Mouse (Mus musculus) intestine, embryonic 16.5 days (tissue): ENCODE results near the gene Prlr. TPM values are rescaled to one million over a fixed set of nuclear protein-coding genes. Genes with fewer than 3 reads are reported as not detected.
A peak's percentile ranks its signal among the peaks of the same experiment; 100 is the strongest.

Source experiments
- ATAC-seq: fragments of 200-750 bp; cut with Nextera tagmentation; 2 replicates; pipeline ENCODE4 v1.8.0; 2017; ENCODE audit warnings: moderate TSS enrichment, moderate library complexity
- H3K27ac ChIP-seq: fragments of 300-500 bp; sonication (generic); 2 replicates; pipeline ENCODE4 v1.5.1; 2014; ENCODE audit warnings: mild to moderate bottlenecking, low read length
- H3K27me3 ChIP-seq: fragments of 300-500 bp; sonication (generic); replicated peaks from 2 replicates; pipeline ENCODE4 v1.6.1; 2014; ENCODE audit warnings: low read length, control low read depth, mixed read lengths; ENCODE audit not compliant: control insufficient read depth, insufficient read depth
- H3K36me3 ChIP-seq: fragments of 300-500 bp; sonication (generic); 2 replicates; pipeline ENCODE4 v1.6.1; 2014; ENCODE audit warnings: low read length, control low read depth; ENCODE audit not compliant: control insufficient read depth, insufficient read depth
- H3K4me1 ChIP-seq: fragments of 300-500 bp; sonication (generic); 2 replicates; pipeline ENCODE4 v1.6.1; 2014; ENCODE audit warnings: low read length, control low read depth, mixed read lengths; ENCODE audit not compliant: control insufficient read depth, insufficient read depth
- H3K4me2 ChIP-seq: fragments of 300-500 bp; sonication (generic); 2 replicates; pipeline ENCODE4 v1.6.1; 2014; ENCODE audit warnings: low read depth, low read length, control low read depth
- H3K4me3 ChIP-seq: fragments of 300-500 bp; sonication (generic); 2 replicates; pipeline ENCODE4 v1.5.1; 2014; ENCODE audit warnings: mild to moderate bottlenecking, low read length
- H3K9ac ChIP-seq: fragments of 300-500 bp; sonication (generic); 2 replicates; pipeline ENCODE4 v1.6.1; 2014; ENCODE audit warnings: low read depth, low read length
- H3K9me3 ChIP-seq: fragments of 300-500 bp; sonication (generic); 2 replicates; pipeline ENCODE4 v1.6.1; 2016; ENCODE audit warnings: low read length, control low read depth; ENCODE audit not compliant: control insufficient read depth
- WGBS: fragments of 180-500 bp; shearing (Covaris S2); extraction: QIAGEN DNeasy Blood & Tissue Kit; methylation state at CpG from one replicate; pipeline ENCODE4 v1.1.7; 2014; 5-methylcytosine and 5-hydroxymethylcytosine counted together
- polyA plus RNA-seq: library from polyadenylated mRNA; unstranded; fragments of >200 nt; fragmentation: Nextera tagmentation; extraction: Ambion mirVana; gene quantifications from 2 replicates; pipeline ENCODE4 v1.2.1, GENCODE M21; 2015

The Prlr gene
- polyA plus RNA-seq, 1 experiment from 2014 or later, result 45.7 TPM

GRCm38 (mm10) chr15:10332566-10332965, 155.5 kb downstream of the Prlr start:
- no peak overlapping the region for H3K4me3 ChIP-seq
- no peaks in the 10 kb centered on the region for H3K36me3 ChIP-seq
- ATAC-seq, result no peak
- no peak overlapping the region for H3K4me2 ChIP-seq
- no peaks in the 10 kb centered on the region for H3K4me1 ChIP-seq
- no peak overlapping the region for H3K9ac ChIP-seq
- H3K27me3 ChIP-seq, result no peaks in the 10 kb centered on the region
- H3K9me3 ChIP-seq, result no peaks in the 10 kb centered on the region
- 79% methylated on average over 1 of the region's 1 CpGs for WGBS
- H3K27ac ChIP-seq, result no peak overlapping the region

- no peak overlapping the region for H3K9ac ChIP-seq
- 79% methylated on average over 3 of the region's 3 CpGs for WGBS
- no peak overlapping the region for H3K4me3 ChIP-seq
- H3K36me3 ChIP-seq, result no peaks in the 10 kb centered on the region
- H3K27me3 ChIP-seq, result no peaks in the 10 kb centered on the region
- H3K4me2 ChIP-seq, result no peak overlapping the region
- ATAC-seq, result no peak
- H3K4me1 ChIP-seq, result no peaks in the 10 kb centered on the region
- no peak overlapping the region for H3K27ac ChIP-seq
- no peaks in the 10 kb centered on the region for H3K9me3 ChIP-seq
Observed at GRCm38 (mm10) chr15:10338606-10339005, 161.6 kb downstream of the Prlr start.

GRCm38 (mm10) chr15:10347044-10347443, 170.0 kb downstream of the Prlr start:
- Histone ChIP-seq H3K4me2 (no peak overlapping the region), H3K4me3 (no peak overlapping the region), H3K4me1 (no peaks in the 10 kb centered on the region), H3K9ac (no peak overlapping the region), H3K27ac (no peak overlapping the region), H3K27me3 (no peaks in the 10 kb centered on the region), H3K36me3 (no peaks in the 10 kb centered on the region), H3K9me3 (no peaks in the 10 kb centered on the region)
- no peak for ATAC-seq
- 87% methylated on average over 6 of the region's 6 CpGs for WGBS

GRCm38 (mm10) chr15:10358039-10358948, 181.3 kb downstream of the Prlr start, which contains the start of gene Agxt2:
Gene Agxt2 (plus strand): TSS chr15:10358532.
- no peak within 1 kb of the TSS for H3K4me3 ChIP-seq
- no peaks in the 10 kb centered on the region for H3K4me1 ChIP-seq
- ATAC-seq, result peak; percentile 96
- H3K36me3 ChIP-seq, result no peaks in the 10 kb centered on the region
- no peak within 1 kb of the TSS for H3K4me2 ChIP-seq
- H3K27ac ChIP-seq, result no peak within 1 kb of the TSS
- H3K9ac ChIP-seq, result no peak within 1 kb of the TSS
- 64% methylated on average over 9 of the region's 9 CpGs for WGBS
- H3K9me3 ChIP-seq, result no peaks in the 10 kb centered on the region
- H3K27me3 ChIP-seq, result no peaks in the 10 kb centered on the region

GRCm38 (mm10) chr15:10366331-10366730, 189.3 kb downstream of the Prlr start:
- WGBS, result 92% methylated on average over 2 of the region's 2 CpGs
- H3K4me3 ChIP-seq, result no peak overlapping the region
- H3K36me3 ChIP-seq, result no peaks in the 10 kb centered on the region
- no peak for ATAC-seq
- no peak overlapping the region for H3K9ac ChIP-seq
- H3K9me3 ChIP-seq, result no peaks in the 10 kb centered on the region
- H3K4me2 ChIP-seq, result no peak overlapping the region
- no peak overlapping the region for H3K27ac ChIP-seq
- H3K27me3 ChIP-seq, result no peaks in the 10 kb centered on the region
- H3K4me1 ChIP-seq, result no peaks in the 10 kb centered on the region

- Histone ChIP-seq H3K27ac (no peak overlapping the region), H3K36me3 (no peaks in the 10 kb centered on the region), H3K4me3 (no peak overlapping the region), H3K27me3 (no peaks in the 10 kb centered on the region), H3K9me3 (no peaks in the 10 kb centered on the region), H3K9ac (no peak overlapping the region), H3K4me2 (no peak overlapping the region), H3K4me1 (no peaks in the 10 kb centered on the region)
- ATAC-seq, result no peak
- WGBS, result 26% methylated on average over 3 of the region's 3 CpGs
Observed at GRCm38 (mm10) chr15:10375404-10375803, 198.4 kb downstream of the Prlr start.

- 81% methylated on average over 4 of the region's 4 CpGs for WGBS
Observed at GRCm38 (mm10) chr15:10378338-10378959, 201.4 kb downstream of the Prlr start.

GRCm38 (mm10) chr15:10379757-10380458, 202.9 kb downstream of the Prlr start:
- Histone ChIP-seq H3K9me3 (no peaks in the 10 kb centered on the region), H3K36me3 (no peaks in the 10 kb centered on the region), H3K4me3 (no peak overlapping the region), H3K9ac (no peak overlapping the region), H3K27ac (no peak overlapping the region), H3K27me3 (no peaks in the 10 kb centered on the region), H3K4me1 (no peaks in the 10 kb centered on the region), H3K4me2 (no peak overlapping the region)
- ATAC-seq, result no peak
- WGBS, result 82% methylated on average over 3 of the region's 3 CpGs

More at GRCm38 (mm10) chr15:10378338-10378959, 201.4 kb downstream of the Prlr start:
- Histone ChIP-seq H3K27ac (no peak overlapping the region), H3K4me3 (no peak overlapping the region), H3K9me3 (no peaks in the 10 kb centered on the region), H3K4me1 (no peaks in the 10 kb centered on the region), H3K9ac (no peak overlapping the region), H3K36me3 (no peaks in the 10 kb centered on the region), H3K27me3 (no peaks in the 10 kb centered on the region), H3K4me2 (no peak overlapping the region)
- no peak for ATAC-seq

GRCm38 (mm10) chr15:10387263-10387662, 210.2 kb downstream of the Prlr start:
- H3K4me3 ChIP-seq, result no peak overlapping the region
- no peak overlapping the region for H3K4me2 ChIP-seq
- H3K27me3 ChIP-seq, result no peaks in the 10 kb centered on the region
- no peak for ATAC-seq
- H3K9ac ChIP-seq, result no peak overlapping the region
- 79% methylated on average over 2 of the region's 2 CpGs for WGBS
- no peak overlapping the region for H3K27ac ChIP-seq
- H3K36me3 ChIP-seq, result no peaks in the 10 kb centered on the region
- no peaks in the 10 kb centered on the region for H3K9me3 ChIP-seq
- H3K4me1 ChIP-seq, result no peaks in the 10 kb centered on the region
